Mouse (Mus musculus) T-cell, adult 2 months (primary cell): ENCODE data around the gene Gm49384.

ENCODE experiments used
- DNase-seq: peaks from one replicate; pipeline ENCODE4 v3.0.0; 2022; ENCODE audit warnings: low spot score

Gm49384 gene

GRCm38 (mm10) chr12:69204052-69204833 is at the start of gene Gm49384:
TSS of gene Gm49384 (minus strand) at chr12:69204267.
- no peak for DNase-seq

DNA sequence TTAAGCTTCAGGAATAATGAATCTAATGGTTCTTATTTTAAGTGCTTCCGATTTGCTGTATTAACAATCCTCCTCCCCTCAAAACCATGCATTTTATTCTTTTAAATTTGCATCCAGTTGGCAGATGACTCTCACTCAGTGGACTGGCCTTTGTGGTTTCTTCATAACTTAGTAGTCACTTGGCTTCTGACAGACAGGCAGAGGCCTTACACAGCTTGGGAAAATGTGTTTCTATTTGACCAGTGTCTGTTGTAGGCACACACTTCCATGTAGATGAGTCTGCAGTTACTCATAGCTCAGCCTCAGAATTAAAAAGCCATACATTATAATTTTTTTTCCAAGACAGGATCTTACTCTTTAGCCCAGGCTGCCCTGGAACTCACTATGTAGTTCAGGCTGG is 49.7 kb upstream of the Gm49384 start:
- no peak for DNase-seq

DNA sequence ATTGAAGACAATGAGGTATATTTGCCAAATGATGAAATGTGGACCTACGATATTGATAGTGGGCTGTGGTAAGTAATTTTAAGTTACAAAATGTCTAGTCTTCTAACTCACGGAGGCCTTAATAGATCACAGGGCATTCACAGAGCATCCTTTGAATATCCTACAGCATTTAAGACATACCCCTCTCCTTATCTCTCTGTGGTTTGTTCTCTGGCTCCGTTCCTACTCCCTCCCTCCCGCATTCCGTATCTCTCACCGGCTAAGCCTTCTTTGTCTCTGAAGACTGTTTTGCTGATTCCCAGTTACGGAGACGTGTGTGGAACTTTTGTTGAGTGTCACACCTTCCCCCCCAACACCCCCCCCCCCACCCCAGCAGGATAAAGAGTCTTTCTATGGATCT is 46.7 kb upstream of the Gm49384 start:
- no peak for DNase-seq

DNA sequence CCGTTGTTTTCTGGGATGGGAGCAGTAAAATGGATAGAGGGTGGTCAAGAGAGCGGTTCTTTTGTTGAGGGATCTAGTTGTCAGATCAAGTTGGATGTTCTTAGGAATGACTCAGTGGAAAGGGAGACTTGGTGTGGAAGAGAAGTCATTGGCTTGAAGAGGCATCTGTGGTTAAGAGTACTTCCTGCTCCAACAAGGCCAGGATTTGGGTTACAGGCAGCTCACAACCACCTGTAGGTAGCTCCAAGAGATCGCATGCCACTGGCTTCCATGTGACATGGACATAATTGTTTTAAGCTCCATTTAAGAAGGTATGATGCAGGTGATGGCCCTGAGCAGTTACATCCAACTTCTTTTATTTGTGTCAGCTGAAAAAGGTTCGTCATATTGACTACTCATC is 45.7 kb upstream of the Gm49384 start:
- no peak for DNase-seq

GRCm38 (mm10) chr12:69241771-69242431 is 37.8 kb upstream of the Gm49384 start:
- peak; percentile 56 for DNase-seq

- DNase-seq: no peak
Observed at GRCm38 (mm10) chr12:69241405-69241770, 37.3 kb upstream of the Gm49384 start.

GRCm38 (mm10) chr12:69240876-69241275 is 36.8 kb upstream of the Gm49384 start, which contains the start of gene Klhdc1:
TSS of gene Klhdc1 (plus strand) at chr12:69241176.
- DNase-seq: no peak

DNA sequence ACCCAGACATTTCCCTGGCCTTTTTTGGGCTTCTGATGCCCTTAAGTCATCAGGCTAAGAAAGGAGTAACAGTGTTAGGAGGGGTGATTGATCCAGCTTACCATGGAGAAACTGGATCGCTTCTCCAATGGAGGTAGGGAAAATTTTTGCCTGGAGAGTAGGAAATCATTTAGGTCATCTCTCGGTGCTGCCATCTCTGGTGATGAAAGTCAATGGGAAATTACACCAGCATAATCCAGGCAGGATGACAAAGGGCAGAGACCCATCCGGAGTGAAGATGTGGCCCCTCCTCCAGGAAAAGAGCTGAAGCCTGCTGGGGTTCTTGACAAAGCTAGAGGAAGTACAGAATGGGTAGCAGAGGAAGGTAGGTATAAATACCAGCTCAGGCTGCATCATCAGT is 34.2 kb upstream of the Gm49384 start:
- DNase-seq: no peak

DNA sequence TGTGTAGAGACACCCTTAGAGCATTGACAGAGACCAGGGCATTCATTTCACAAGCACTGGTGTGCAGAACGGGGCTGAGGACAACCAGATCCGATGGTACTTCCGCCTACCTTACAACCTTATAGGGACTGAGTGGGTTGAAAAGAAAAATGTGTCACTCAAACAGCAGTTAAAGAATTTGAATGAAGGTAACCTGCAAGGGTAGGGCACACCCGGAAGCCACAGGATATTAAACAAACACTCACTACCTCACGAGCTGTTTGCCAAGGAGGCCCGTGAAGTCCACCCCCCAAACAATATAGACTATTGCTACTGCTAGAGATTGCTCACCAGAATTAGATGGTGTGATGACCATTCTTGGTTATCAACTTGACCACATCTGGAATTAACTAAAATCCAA is 31.7 kb upstream of the Gm49384 start:
- DNase-seq: no peak

- DNase-seq: peak; percentile 73
Observed at GRCm38 (mm10) chr12:69229251-69229650, 25.2 kb upstream of the Gm49384 start.

DNA sequence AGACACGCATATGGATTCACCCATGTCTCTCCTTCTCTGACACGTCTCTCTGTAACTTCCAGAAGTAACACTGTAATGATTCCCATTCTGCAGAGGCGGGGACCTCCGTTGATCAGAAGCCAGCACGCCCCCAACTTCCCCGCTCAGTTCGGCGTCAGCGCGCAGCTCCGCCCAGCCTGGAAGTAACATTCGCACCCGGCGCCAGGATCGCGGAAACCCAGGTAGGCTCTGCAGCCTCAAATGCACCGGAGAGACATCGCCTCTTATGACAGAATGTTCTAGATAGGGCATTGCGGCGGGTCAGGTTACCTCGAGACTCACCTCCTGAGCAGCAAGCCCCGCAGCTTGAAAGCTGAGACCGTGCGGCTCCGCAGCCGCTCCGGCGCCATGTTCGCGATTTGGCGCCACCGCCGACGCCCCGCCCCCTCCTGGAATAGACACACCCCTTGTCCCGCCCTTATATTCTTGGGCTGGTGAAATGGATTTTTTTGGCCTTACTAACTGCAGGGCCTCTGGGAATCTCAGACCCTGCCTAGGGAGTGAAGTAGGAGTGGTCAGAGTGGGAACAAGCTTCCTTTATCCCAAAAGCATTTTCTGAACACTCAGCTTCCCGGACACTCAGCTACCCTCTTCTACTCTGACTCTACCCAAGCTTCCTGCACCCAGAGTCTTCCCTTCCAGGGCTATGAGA is 23.9 kb upstream of the Gm49384 start, which contains the start of gene Pole2:
Pole2 (minus strand) TSS at position 420 of the 691 bp plus-strand sequence.
- DNase-seq: peak; percentile 80

GRCm38 (mm10) chr12:69220613-69221277 is 16.7 kb upstream of the Gm49384 start:
- no peak for DNase-seq

GRCm38 (mm10) chr12:69216587-69216986 is 12.5 kb upstream of the Gm49384 start:
- no peak for DNase-seq

GRCm38 (mm10) chr12:69215000-69215785 is 11.1 kb upstream of the Gm49384 start:
- DNase-seq: no peak

GRCm38 (mm10) chr12:69214393-69214792 is 10.3 kb upstream of the Gm49384 start:
- no peak for DNase-seq

- no peak for DNase-seq
Observed at GRCm38 (mm10) chr12:69213186-69213777, 9.2 kb upstream of the Gm49384 start.

DNA sequence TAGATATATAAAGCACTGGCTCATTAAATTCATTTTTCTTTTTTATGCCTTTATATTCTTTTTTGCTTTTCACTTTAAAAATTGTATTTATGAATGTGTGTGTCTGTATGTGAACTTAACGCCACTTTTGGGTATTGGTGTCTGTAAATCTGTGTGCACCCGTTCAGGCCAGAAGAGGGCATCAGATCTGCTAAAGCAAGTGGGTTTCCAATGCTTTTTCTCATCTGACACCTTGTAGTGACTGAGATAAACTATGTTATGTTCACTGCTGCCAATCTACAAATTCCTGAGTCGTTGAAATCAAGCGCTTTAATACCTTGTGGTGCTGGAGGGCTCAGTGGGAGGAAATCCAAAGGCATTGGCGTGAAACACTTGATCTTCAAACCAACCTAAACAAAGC is 7.0 kb upstream of the Gm49384 start:
- peak; percentile 16 for DNase-seq

GRCm38 (mm10) chr12:69210056-69210979 is 6.3 kb upstream of the Gm49384 start:
- no peak for DNase-seq

DNA sequence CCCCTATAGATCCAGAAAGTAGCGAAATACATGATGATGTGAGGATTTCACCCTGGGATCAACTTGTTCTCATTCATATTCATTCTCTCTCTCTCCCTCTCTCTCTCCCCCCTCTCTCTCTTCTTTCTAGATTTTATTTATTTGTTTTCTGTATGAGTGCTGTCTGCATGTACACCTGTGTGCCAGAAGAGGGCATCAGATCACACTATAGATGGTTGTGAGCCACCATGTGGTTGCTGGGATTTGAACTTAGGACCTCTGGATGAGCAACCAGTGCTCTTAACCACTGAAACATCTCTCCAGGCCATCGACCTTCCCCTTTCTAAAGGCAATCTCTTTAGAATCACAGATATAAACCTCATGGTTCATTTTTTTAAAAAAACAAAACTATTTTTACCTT is 4.5 kb upstream of the Gm49384 start:
- DNase-seq: no peak

- DNase-seq: no peak
Observed at GRCm38 (mm10) chr12:69207926-69208325, 3.9 kb upstream of the Gm49384 start.
